24 mouse cellular contexts compared by ENCODE assay signal in the genomic region with DNA sequence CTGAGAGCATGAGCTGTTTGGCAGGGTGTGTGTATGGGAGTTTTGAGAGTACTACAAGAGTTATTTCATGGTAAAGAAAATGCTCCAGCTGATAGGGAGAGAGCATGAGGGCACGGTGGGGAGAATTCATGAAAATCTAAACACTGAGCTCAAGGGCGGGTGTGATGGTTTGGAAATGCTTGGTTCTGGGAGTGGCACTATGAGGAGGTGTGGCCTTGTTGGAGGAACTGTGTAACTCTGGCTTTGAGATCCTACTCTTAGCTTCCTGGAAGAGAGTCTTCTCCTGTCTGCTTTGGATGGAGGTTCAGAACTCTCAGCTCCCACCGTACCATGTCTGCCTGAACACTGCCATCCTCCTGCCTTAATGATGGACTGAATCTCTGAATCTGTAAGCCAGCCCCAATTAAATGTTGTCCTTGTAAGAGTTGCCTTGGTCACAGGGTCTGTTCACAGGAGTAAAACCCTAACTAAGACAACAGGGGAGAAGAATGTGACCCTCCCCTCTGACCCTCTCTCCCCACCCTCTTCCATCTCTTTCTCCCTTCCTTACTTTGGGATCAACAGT.
"Had no signal": no experiment of that assay in that cellular context is flagged by ENCODE, and none has a peak within 500 bp of the region (broad histone marks: within the 10 kb centered on the region; RNA-seq: fewer than 3 reads in every experiment).

No protein-coding gene starts in this region.

- H3K4me3 ChIP-seq: kidney, embryonic 15.5 days; left cerebral cortex, adult 2 months; limb, embryonic 13.5 days; liver, embryonic 12.5 days; liver, embryonic 15.5 days; lung, embryonic 15.5 days; midbrain, embryonic 12.5 days; midbrain, embryonic 15.5 days; neural tube, embryonic 12.5 days; neural tube, embryonic 15.5 days; stomach, embryonic 15.5 days had no signal

- H3K4me1 ChIP-seq: kidney, embryonic 15.5 days; lung, embryonic 15.5 days; neural tube, embryonic 12.5 days; neural tube, embryonic 15.5 days; stomach, embryonic 15.5 days had no signal

- H3K36me3 ChIP-seq: kidney, embryonic 15.5 days; limb, embryonic 13.5 days; liver, embryonic 12.5 days; liver, embryonic 15.5 days; lung, embryonic 15.5 days; midbrain, embryonic 12.5 days; midbrain, embryonic 15.5 days; neural tube, embryonic 12.5 days; neural tube, embryonic 15.5 days; stomach, embryonic 15.5 days had no signal

- H3K27me3 ChIP-seq: kidney, embryonic 15.5 days; limb, embryonic 13.5 days; lung, embryonic 15.5 days; midbrain, embryonic 12.5 days; midbrain, embryonic 15.5 days; neural tube, embryonic 12.5 days; neural tube, embryonic 15.5 days; stomach, embryonic 15.5 days had no signal

- H3K9me3 ChIP-seq: kidney, embryonic 15.5 days; limb, embryonic 13.5 days; liver, embryonic 12.5 days; liver, embryonic 15.5 days; lung, embryonic 15.5 days; midbrain, embryonic 12.5 days; midbrain, embryonic 15.5 days; neural tube, embryonic 12.5 days; neural tube, embryonic 15.5 days; stomach, embryonic 15.5 days had no signal

- DNase-seq: kidney, adult 8-10 months; kidney, postnatal 10 days; kidney, postnatal 36 days; layer of hippocampus, postnatal 36 days; left cerebral cortex, postnatal 4 days; liver; lung, adult 18-20 months; lung, postnatal 10 days; lung, postnatal 36 days; right cerebral cortex, adult 18-20 months; right cerebral cortex, postnatal 14 days; spleen, adult 18-20 months; thymus, postnatal 25 days had no signal

- ATAC-seq: liver, embryonic 12.5 days; midbrain, embryonic 15.5 days had no signal

- H3K27ac ChIP-seq: kidney, embryonic 15.5 days; left cerebral cortex, adult 2 months; limb, embryonic 13.5 days; liver, embryonic 12.5 days; liver, embryonic 15.5 days; lung, embryonic 15.5 days; midbrain, embryonic 12.5 days; midbrain, embryonic 15.5 days; neural tube, embryonic 12.5 days; neural tube, embryonic 15.5 days; stomach, embryonic 15.5 days had no signal
